Mouse (Mus musculus): ENCODE measurements around the gene Krt18. TPM values are rescaled to one million over a fixed set of nuclear protein-coding genes. Genes with fewer than 3 reads are reported as not detected.

The Krt18 gene
- total RNA-seq, 2 experiments from 2014 or later: 0.23 to 0.64 TPM

- DNase-seq (ENCODE audit: low spot score in 2 of 2): peak in 1 of 2 experiments; percentile 12
Observed at GRCm38 (mm10) chr15:102010569-102011245, 17.3 kb upstream of the Krt18 start.

- no peak for DNase-seq (ENCODE audit: low spot score in 2 of 2)
Observed at GRCm38 (mm10) chr15:102012260-102012765, 15.7 kb upstream of the Krt18 start.

GRCm38 (mm10) chr15:102013651-102014050, 14.3 kb upstream of the Krt18 start:
- DNase-seq (ENCODE audit: low spot score in 2 of 2): peak in 1 of 2 experiments; percentile 6

GRCm38 (mm10) chr15:102014848-102015247, 13.1 kb upstream of the Krt18 start:
- DNase-seq (ENCODE audit: low spot score in 2 of 2): no peak

- no peak for DNase-seq (ENCODE audit: low spot score in 2 of 2)
Observed at GRCm38 (mm10) chr15:102016096-102016495, 11.9 kb upstream of the Krt18 start.

- DNase-seq (ENCODE audit: low spot score in 2 of 2): no peak
Observed at GRCm38 (mm10) chr15:102016787-102017186, 11.2 kb upstream of the Krt18 start.

- DNase-seq (ENCODE audit: low spot score in 2 of 2): no peak
Observed at GRCm38 (mm10) chr15:102017918-102018463, 10.0 kb upstream of the Krt18 start.

- DNase-seq (ENCODE audit: low spot score in 2 of 2): no peak
Observed at GRCm38 (mm10) chr15:102022481-102022880, 5.5 kb upstream of the Krt18 start.

GRCm38 (mm10) chr15:102023888-102024287, 4.1 kb upstream of the Krt18 start:
- DNase-seq (ENCODE audit: low spot score in 2 of 2): no peak

GRCm38 (mm10) chr15:102025136-102025872, 2.7 kb upstream of the Krt18 start:
- no peak for DNase-seq (ENCODE audit: low spot score in 2 of 2)

- no peak for DNase-seq (ENCODE audit: low spot score in 2 of 2)
Observed at GRCm38 (mm10) chr15:102026430-102026829, 1.6 kb upstream of the Krt18 start.

GRCm38 (mm10) chr15:102034121-102035053, 6.4 kb downstream of the Krt18 start:
- no peak for DNase-seq (ENCODE audit: low spot score in 2 of 2)

- DNase-seq (ENCODE audit: low spot score in 2 of 2): no peak
Observed at GRCm38 (mm10) chr15:102040277-102040676, 12.3 kb downstream of the Krt18 start.

- DNase-seq (ENCODE audit: low spot score in 2 of 2): no peak
Observed at GRCm38 (mm10) chr15:102041951-102042350, 14.0 kb downstream of the Krt18 start.

GRCm38 (mm10) chr15:102044745-102045144, 16.8 kb downstream of the Krt18 start:
- no peak for DNase-seq (ENCODE audit: low spot score in 2 of 2)

- no peak for DNase-seq (ENCODE audit: low spot score in 2 of 2)
Observed at GRCm38 (mm10) chr15:102045691-102046090, 17.7 kb downstream of the Krt18 start.

GRCm38 (mm10) chr15:102048006-102048405, 20.0 kb downstream of the Krt18 start:
- no peak for DNase-seq (ENCODE audit: low spot score in 2 of 2)

GRCm38 (mm10) chr15:102049871-102050270, 21.9 kb downstream of the Krt18 start:
- DNase-seq (ENCODE audit: low spot score in 2 of 2): no peak

GRCm38 (mm10) chr15:102051920-102052683, 24.1 kb downstream of the Krt18 start:
- peak; percentile 30 to 67 for DNase-seq (ENCODE audit: low spot score in 2 of 2)

GRCm38 (mm10) chr15:102056495-102057174, 28.7 kb downstream of the Krt18 start:
- DNase-seq (ENCODE audit: low spot score in 2 of 2): no peak
